Mouse (Mus musculus): ENCODE results near the gene Tut1.
A peak's percentile ranks its signal among the peaks of the same experiment; 100 is the strongest.

The Tut1 gene

DNA sequence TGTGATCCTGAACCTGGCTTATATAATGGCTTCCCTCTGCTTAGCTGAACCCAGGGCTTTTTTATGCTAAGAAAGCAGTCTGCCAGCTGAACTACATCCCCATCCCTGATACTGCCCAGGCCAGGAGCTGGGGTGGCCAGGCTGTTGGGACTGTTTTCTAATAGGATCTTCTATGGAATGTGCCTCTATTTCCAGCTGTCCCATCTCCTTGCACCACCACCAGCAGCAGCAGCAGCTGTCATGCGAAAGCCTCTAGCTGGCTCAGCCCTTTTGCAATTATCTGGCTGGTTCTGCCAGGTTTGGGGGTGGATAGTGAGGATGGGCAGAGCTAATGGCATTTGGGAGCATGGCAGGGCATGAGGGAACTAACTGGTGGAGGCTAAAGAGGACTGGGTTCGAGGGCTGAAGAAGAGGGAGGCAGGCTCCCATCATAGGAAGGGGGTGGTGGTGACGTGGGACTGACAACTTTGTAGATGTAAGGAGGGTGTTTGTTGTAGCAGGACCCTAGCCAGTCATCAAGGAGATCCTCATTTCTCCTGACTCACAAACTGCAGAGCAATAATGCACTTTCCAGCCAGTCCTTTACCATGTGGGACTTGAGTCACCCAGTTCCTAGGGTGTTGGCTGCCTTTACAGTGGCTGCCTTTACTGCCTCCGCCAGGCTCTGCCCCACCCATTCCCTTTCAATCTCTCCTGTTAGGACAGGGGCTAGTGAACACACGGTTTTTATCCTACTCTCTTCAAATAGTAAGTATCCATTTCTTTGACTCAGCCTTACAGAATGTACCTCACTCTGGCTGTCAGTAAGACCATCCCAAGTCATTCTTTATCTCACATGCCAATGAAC, 28.9 kb downstream of the Tut1 start:
- DNase-seq (ENCODE audit: low spot score) = no peak

DNA sequence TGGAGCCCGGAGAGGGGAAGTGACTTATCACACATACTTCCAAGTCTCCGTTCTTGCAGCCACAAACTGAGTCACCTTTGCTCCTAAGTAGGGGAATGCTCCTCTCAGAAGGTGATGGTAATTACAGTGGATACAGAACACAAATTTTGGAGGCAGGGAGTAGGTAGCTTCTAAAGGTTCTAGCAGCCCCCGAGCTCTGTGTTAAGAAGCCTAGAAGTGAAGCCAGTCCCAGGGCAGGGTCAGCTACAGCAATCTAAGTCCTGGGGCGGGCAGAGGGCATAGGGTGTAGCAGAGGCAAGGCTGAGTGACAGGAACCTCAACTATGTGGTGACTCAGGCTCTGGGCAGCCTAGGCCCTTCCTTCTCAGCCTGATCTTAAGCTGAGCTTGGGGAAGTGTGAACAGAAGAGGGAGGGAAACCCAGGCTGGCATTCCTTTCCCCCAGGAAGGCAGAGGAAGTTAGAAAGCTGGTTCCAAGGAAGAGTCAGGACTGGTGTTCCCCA, 29.6 kb downstream of the Tut1 start:
- DNase-seq (ENCODE audit: low spot score) = no peak

DNA sequence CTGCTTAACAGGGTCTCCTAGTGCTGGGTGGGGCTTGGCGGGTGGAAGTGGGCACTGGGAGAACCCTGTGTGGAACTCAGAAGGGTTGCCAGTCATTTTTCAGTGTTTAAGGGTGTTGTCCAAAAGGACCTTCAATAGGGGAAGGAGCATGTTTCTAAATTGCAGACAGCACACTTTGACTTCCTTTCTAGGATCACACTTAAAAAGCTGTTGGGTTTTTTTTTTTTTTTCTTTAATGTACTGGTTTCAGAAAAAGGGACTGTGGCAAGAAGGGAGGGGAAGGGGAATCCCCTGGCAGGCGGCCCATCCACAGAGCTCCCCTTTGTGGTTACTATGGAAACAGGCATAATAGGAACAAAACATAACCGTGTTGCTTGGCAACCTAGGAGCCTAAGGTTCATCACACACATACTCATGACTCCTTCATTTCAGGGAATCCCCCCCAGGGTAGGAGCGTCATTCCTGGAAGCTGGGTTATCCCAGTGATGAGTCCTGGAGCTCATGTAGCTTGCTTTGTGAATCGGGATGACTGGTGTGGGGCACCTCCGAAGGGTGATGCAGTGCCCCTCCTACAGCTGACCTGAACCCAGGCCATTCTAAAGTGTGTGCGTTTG, 30.7 kb downstream of the Tut1 start:
- peak; percentile 85 for DNase-seq (ENCODE audit: low spot score)

DNA sequence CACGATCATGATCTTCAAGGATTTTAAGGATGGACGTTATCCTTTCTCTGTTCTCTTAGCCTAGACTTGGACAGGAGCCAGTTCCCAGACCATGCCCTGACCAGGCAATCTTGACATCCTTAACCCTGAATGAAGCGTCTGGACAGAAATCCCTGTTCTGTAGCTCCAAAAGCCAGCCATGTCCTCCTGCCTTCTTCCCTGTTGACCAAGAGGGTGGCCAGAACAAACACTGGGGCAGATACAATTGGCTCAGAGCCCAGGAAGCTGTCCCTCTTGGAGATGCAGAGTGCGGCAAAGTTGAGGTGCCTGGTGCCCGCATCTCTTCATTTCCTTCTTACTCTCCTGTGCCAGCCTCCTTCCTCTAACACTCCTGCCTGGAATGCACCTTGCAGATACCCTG, 32.2 kb downstream of the Tut1 start:
- no peak for DNase-seq (ENCODE audit: low spot score)

DNA sequence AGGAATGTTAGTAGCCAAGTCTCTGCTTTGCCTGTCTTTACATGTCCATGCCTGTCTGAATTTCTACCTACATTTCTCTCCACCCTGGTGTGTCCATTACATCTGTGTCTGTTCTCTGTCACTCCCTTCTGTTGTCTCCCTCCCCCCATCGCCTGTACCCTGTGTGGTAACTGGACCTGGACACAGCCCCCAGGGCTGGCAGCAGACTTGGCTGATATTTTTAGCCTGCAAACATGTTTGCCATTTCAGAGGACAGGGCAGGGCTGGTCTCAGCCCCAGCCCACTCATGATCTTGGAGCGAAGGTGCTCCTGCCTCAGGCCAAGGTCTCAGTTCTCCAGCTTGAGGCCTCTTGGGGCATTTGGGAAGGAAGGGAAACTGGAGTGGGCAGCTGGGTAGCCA, 34.2 kb downstream of the Tut1 start:
- no peak for DNase-seq (ENCODE audit: low spot score)

DNA sequence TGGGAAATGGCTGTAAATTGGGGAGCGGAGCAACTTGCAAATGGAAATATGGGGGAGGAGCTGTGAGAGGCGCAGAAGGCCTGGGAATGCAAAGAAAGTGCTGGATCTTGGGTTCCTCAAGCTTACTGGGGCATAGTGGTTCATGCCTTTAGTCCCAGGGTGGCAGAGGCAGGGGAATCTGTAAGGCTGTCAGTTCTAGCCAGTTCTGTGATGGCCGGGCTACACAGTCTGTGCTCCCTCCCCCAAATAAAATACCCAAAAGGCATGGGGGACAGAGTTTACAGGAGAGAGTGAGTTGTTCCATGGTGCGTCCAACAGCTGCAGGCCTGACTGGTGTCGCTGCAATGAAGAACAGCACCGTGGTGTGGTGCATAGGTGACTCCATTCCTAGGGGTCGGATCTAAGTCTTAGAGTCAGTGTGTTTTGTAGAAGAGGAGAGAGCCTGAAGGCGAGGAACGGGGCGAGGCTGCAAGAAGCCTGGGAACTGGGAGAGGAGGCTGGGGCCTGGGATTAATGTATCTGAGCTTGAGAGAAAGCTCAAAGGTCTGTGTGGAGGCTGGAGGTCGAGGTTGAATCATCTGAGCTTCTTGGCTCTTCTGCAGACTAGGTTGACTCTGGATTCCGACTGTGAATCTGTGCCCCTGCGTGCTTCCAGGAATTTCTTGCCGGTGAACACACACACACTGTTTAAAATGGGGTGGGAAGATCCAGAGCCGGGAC, 34.9 kb downstream of the Tut1 start:
- DNase-seq (ENCODE audit: low spot score) = no peak

DNA sequence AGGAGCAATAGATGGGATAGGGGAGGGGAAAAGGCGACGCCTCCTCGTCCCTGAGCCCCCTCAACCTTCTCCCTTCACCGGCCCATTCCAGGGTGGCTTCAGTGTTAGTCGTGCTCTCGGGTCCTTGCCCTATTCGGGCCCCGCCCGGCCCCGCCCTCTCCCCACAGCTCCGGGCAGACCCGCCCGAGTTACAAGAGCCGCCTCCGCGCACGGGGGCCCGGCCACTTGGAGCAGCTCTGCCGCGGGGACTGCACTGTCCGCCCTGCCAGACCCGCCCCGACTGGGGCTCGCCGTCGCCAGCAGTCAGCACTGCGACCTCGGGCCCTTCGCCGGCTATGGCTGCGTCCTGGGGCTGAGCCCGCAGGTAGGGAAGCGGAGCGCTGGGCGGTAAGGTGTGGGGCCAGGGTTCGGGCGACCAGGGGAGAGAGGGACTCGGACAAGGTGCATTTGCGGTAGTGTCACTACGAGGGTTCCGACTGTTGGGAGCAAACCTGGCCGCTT, 35.5 kb downstream of the Tut1 start, which contains the start of gene Ahnak:
Gene Ahnak, plus strand, starts transcription at position 219 of the 501 bp plus-strand sequence.
- peak; percentile 54 for DNase-seq (ENCODE audit: low spot score)

DNA sequence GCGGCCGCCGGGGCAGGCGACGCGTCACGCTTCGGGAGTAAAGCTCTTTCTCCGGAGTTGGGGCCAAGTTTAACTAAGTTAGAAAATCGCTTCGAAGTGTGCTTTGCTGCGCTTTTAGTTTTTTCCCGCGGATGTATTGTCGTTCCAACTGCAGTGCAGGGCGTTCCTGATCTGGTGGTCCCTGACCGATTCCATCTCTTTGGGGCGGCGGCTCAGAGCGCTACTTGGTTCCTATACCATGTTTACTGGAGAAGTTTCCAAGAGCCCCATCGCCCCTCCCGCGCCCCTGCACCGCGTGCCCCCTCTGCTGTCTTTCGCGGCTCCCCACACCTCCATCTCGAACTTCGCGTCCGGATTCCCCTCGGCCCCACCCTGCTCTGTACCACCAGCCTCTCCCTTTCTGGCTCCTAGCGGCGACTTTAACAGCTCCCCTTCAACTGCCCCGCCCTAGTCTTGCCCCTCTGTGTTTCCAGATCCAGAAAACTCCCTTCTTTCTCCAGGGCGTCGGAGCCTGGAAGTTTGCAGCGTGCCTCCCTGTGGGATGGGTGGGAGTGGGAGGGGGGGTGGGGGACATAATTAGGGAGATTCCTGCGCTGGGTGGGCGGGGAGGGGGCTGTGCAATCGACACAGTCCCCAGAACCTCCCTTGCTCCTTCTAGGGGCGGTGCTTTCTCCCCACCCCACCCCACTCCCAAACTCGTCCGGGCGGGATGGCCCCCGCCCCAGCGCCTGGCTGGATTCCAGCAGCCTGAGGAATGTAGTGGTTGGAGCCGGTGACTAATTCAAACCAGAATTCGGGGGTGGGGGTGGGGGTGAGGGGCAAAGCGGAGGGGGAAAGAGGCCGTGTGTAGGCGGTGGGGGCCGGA, 36.2 kb downstream of the Tut1 start:
- peak; percentile 73 for DNase-seq (ENCODE audit: low spot score)

DNA sequence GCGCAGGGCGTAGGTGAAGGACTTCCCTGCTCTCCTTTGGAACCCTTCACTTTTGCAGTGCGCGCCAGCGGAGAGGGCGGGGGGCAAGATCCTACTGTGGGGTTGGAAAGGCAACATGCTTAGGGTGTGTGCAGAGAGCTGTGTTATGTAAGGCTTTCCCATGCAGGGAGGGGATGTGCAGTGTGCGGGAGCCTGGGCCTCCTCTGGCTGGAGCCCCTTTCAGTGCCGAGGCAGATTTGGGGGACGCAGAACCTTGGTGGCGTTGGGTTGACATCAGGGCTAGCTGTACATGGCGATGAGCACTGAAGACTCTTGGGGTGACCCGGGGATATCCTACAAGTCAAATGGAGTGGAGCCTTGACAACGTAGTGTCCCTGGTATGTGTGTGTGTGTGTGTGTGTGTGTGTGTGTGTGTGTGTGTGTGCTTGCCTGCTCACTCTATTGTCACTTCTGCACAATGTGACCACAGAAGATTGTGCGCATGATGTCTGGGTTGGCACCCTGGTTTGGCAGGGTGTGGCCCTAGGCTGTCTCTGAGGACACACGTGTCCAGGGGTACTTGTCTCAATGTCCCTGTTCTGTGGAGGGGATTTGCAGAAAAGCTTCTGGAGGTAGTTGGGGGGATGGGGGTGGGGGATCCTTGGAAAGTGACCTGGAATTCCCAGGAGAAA, 36.9 kb downstream of the Tut1 start:
- DNase-seq (ENCODE audit: low spot score) = no peak

DNA sequence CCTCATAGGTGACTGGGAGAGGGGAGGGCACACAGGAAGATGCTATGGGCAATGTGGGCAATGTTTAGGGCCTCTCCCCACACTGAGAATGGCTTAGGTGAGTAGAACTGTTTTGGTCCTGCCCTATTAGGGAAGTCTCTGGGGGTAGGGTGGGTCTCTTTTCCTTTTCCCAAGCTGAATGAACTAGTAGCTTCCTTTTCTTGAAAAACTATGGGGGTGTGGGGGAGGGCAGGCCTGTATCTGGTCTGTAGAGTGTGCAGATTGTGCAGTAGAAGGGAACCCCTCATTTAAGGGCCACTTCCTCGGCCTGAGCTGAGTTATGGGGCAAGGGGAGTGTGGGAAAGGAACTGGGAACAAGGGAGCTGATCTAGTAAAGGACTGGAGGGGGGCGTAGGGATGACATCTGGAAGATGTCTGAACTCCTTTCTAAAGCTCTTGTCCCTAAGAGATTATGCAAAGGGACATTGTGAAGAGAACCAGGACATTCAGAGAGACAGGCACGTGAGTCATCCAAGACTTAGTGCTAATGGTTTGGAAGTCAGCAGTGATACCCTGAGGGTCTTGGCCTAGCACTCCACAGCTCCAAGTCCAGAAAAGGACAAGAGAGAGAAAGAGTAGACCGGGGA, 37.7 kb downstream of the Tut1 start:
- DNase-seq (ENCODE audit: low spot score) = no peak

DNA sequence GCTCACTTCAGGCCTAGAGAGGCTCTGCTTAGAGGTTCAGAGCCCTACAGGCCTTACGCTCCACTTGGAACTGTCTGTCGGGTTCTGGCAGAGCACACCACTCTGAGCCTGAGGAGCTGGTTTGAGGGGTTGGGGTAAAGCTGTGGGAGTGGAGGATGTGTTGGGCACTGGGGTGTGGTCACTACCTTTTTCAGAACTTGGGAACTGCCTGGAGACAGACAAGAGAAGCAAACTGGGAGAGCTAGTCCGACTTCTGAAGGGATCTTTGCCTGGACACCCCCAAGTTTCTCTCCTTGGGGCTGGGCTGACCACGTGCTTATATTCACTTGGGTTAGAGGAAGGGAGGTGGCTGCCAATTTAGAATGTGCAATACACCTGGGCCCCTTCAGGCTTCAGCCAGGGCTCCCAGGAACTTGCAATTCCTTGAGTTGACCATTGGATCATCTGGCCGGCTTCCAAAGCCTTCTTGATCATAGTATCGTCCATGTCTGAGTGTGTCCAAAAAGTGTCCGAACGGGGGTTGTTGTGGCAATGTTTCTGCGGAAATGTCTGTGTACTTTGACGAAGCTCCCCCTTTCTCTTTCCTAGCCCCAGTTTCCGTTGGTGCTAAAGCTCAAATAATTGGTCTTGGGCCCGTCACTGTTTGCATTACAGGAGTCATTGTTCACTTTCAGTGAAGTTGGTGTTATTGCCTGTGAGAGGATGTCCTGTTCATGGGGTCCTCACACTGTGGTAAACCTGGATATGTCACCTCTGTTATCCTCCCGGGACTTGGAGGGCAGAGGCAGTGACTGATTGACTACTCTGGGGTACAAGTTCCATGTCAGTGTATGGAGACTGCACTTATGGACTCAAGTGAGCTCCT, 38.5 kb downstream of the Tut1 start:
- no peak for DNase-seq (ENCODE audit: low spot score)

DNA sequence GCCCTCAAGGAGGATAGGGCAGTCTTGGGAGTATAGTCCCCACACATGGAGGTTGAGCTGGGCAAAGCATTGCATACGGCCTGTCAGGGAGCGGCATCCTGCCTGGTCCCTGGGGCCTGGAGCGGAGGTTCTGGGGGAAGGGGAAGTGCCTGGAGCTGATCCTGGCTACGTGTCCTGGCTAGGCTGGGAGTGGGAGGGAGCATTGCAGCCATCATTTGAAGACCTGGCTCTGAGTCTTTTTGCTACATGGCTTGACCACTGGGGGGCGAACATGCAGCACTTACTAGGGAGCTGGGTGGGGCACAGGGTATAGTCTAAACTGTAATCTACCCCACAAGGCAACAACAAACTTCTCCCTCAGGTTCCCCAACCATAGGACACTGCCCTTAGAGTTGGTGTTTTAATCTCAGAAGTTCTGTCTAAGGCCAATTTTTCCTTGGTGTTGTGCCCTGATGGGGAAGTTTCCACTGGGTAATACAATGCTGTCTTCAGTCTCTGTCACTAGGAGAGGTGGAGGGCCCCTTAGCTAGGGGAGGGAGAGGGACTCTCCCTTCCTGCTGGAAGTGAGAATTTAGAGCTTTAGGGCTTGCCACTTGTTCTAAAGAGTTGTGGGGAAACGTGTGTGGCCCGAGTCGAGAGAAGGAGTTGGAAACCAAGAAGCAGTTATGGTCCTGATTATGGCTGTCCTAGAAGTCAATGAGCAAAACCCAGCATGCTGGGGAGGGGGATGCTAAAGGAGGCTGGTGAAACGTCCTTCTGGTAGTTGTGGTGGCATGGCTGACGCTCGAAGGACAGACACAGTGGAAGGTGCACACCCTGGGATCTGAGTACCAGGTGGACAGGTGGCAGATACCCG, 39.4 kb downstream of the Tut1 start:
- peak; percentile 82 for DNase-seq (ENCODE audit: low spot score)

DNA sequence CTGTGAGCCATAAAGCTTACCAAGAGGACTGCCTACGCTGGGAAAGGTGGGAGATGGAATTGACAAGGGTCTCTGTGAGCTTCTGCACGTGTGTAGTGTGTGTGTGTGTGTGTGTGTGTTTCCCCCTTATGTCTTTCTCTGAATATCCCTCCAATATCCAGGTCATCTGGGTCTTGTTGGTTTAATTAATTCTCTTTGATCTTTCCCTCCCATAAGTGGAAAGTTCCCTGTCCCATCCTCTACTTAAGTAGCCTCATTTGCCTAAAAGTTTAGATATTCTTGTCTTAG, 39.9 kb downstream of the Tut1 start:
- DNase-seq (ENCODE audit: low spot score) = no peak

DNA sequence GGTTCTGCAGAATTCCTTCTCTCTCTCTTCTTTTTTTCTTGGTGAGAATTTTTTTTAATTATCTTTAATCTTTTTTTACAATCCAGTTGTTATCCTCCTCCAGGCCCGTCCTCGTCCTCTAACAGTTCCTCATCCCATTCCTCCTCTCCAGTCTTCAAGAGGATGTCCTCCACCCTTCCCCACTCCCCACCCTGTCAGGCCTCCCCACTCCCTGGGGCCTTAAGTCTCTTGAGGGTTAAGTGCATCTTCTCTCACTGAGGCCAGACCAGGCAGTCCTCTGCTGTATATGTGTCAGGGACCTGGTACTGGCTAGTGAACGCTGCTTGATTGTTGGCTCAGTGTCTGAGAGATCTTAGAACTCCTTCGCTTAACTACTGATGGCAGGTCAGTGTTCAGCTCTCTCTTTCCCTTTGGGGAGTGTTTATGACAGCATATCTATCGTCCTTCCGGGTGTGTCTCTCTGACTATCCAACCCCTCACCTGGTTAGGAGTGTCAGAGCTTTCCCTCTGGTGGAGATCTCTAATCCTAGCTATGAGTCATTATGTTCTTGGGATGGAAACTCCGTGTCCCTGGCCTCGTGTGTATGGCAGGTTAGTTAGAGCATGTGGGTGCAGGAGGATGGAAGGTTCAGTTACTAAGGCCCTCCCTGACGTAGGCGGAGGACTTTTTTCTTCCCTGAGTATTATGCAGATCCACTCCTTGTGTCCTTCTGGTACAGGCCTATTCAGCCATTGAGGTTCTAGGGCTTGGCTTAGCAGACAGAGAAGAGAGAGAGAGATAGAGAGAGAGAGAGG, 41.4 kb downstream of the Tut1 start:
- no peak for DNase-seq (ENCODE audit: low spot score)

DNA sequence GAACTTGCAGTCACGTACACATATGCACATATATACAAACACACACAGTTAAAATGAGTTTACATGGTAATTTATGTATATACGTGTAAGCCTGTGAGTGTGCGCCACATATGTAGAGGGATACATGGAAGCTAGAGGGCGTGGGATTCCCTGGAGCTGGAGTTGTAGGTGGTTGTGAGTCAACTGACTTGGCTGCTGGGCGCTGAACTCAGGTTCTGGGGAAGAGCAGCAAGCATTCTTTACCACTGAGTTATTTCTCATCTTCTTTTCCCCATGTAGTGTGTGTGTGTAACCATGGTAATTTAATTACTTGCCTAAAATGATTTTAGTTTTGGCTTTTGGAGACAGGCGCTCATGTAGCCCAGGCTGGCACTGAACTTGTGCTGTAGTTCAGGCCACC, 43.0 kb downstream of the Tut1 start:
- no peak for DNase-seq (ENCODE audit: low spot score)

DNA sequence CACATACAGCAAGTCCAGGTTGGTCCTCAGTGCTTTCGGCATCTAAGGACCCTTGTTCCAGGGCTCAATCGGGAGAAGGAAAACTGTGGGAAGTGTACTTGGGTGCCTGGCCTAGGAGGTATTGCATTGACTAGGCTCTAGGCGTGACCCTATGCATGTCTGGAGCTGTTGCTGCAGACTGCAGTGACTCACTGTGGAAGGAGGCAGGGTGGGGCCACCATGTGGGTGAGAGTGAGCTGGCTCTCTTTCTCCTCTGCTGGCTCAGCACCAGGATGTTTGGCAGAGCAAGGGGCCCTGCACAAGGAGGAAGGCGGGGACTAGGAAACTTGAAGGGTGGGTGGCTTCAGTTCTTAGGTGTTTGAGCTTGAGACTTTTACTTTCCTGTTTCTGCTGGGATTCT, 43.9 kb downstream of the Tut1 start:
- peak; percentile 36 for DNase-seq (ENCODE audit: low spot score)

DNA sequence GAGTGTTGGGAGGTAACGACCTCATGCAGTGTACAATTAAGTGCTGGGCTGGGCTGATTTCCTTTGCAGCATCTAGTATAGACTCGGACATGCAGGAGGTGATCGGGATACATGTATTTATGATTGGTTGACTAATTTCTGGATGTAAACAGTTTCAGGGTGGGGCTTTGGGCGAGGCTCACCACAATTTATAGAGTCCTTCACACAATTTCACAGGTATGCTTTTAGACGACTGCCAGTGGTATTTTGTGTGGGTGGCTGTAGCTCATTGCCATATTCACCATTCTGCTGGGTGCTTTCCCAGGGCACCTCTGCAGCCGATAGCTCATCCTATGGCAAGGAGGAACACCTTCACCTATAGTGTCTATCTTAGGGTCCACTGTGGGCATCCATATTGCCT, 44.9 kb downstream of the Tut1 start:
- no peak for DNase-seq (ENCODE audit: low spot score)

DNA sequence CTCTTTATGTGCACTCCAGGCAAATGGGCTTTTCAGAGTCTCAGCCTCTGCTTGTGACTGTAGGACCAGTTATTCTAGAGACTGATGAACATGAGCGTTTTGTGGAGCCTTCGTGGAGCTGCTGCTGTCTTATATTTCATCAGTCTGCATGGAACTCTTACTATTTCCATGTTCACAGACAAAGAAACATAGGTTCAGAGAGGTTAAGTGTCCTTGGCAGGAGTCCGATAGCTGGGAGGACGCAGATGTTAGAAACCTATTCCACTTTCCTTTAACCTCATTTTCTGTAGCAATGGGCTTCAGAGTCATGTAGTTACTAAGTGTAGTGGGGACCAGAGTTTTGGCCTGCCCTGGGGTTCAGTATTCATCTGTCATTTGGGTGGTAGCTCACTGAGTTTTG, 45.6 kb downstream of the Tut1 start:
- no peak for DNase-seq (ENCODE audit: low spot score)
